Mouse (Mus musculus): Measurements from ENCODE around the gene St5. TPM values are rescaled to one million over a fixed set of nuclear protein-coding genes. Genes with fewer than 3 reads are reported as not detected.

Gene St5
- polyA plus RNA-seq, 1 experiment from 2014 or later: 10.9 TPM

DNA sequence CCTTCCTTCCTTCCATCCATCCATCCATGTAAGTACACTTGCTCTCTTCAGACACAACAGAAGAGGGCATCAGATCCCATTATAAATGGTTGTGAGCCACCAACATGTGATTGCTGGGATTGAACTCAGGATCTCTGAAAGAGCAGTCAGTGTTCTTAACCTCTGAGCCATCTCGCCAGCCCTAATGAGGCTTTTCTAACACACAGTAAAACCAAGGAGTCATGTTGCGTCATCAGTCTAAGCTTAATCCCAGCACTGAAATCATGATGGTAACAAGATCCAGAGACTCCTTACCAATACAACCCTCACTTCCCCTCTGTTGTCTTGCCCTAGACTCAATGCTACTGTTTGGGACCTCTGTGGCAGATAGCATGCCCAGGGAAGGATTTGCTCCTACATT lies 157.2 kb downstream of the St5 start:
- Histone ChIP-seq H3K36me3 (ENCODE audit: control insufficient read depth, insufficient read depth) (no peaks in the 10 kb centered on the region), H3K27ac (ENCODE audit: low read length) (no peak overlapping the region), H3K27me3 (replicated peaks; ENCODE audit: control insufficient read depth, insufficient read depth, low read length) (no peaks in the 10 kb centered on the region), H3K9ac (replicated peaks; ENCODE audit: low read depth, low read length) (no peak overlapping the region), H3K4me3 (replicated peaks; ENCODE audit: low read length) (no peak overlapping the region), H3K4me2 (ENCODE audit: low read length) (no peak overlapping the region), H3K9me3 (ENCODE audit: control insufficient read depth, low read length) (no peaks in the 10 kb centered on the region), H3K4me1 (replicated peaks; ENCODE audit: control insufficient read depth, insufficient read depth, low read length) (no peaks in the 10 kb centered on the region)
- ATAC-seq: no peak
- 93% methylated on average over 2 of the region's 2 CpGs for WGBS

DNA sequence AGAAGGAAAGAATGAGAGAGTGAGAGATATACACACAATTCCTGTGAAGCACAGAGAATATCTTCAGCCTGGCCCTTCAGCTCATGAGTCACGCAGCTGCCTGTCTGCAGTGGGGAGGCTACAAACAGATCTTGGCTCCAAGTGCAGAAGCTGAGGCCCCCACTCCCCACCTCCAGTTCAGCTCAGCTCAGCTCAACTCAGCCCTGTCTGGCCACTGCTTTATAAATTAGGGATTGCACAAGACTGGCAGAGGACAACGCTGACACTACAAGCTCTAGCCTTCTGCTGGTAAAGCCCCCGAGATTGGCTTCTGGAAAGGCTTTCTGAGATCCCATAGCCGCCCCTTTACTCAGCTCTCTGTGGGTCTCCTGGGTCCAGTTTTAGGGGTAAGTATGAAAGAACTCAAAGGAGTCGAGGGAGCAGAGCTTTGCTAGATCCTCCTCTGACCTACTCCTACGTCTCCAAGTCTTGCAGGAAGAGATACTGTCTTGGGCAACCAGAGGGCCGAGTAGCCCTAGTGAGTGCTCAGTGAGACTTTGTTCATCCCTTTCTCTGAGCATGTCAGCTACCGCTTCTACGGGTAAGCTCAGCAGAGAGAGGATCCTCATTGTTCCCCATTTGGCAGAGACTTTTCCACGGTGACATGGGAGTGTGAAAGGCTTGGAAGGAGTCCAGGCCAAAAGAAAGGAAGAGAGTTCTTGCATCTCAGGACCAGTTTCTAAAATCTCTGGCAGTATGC lies 158.0 kb downstream of the St5 start:
- no peak for ATAC-seq
- Histone ChIP-seq H3K9ac (replicated peaks; ENCODE audit: low read depth, low read length) (no peak overlapping the region), H3K27me3 (replicated peaks; ENCODE audit: control insufficient read depth, insufficient read depth, low read length) (no peaks in the 10 kb centered on the region), H3K4me3 (replicated peaks; ENCODE audit: low read length) (no peak overlapping the region), H3K27ac (ENCODE audit: low read length) (no peak overlapping the region), H3K4me2 (ENCODE audit: low read length) (no peak overlapping the region), H3K9me3 (ENCODE audit: control insufficient read depth, low read length) (no peaks in the 10 kb centered on the region), H3K36me3 (ENCODE audit: control insufficient read depth, insufficient read depth) (no peaks in the 10 kb centered on the region), H3K4me1 (replicated peaks; ENCODE audit: control insufficient read depth, insufficient read depth, low read length) (no peaks in the 10 kb centered on the region)
- 64% methylated on average over 10 of the region's 10 CpGs for WGBS

DNA sequence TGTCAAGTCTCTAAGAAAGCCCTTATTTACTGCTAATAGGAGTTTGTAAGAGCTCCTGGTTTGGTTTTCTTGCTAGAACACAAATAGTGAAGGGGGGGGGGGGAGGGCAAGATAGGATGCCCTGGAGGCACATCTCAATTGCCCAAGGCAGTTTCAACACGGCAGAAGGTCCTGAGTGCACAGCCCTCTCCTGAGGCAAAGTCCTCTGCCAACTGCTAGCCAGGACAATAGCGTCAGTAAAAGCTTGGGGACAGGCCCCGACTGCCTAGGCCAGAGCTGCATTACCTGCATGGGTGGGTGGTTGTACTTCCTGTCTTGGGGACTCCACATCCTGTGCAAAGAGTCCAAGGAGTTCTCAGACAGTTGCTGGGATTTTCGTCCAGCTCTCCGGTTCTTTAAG lies 158.6 kb downstream of the St5 start:
- no peak for ATAC-seq
- H3K9ac ChIP-seq (replicated peaks; ENCODE audit: low read depth, low read length): no peak overlapping the region
- H3K4me2 ChIP-seq (ENCODE audit: low read length): no peak overlapping the region
- H3K27ac ChIP-seq (ENCODE audit: low read length): no peak overlapping the region
- no peaks in the 10 kb centered on the region for H3K9me3 ChIP-seq (ENCODE audit: control insufficient read depth, low read length)
- WGBS: 69% methylated on average over 5 of the region's 5 CpGs
- no peaks in the 10 kb centered on the region for H3K27me3 ChIP-seq (replicated peaks; ENCODE audit: control insufficient read depth, insufficient read depth, low read length)
- H3K36me3 ChIP-seq (ENCODE audit: control insufficient read depth, insufficient read depth): no peaks in the 10 kb centered on the region
- no peaks in the 10 kb centered on the region for H3K4me1 ChIP-seq (replicated peaks; ENCODE audit: control insufficient read depth, insufficient read depth, low read length)
- no peak overlapping the region for H3K4me3 ChIP-seq (replicated peaks; ENCODE audit: low read length)

DNA sequence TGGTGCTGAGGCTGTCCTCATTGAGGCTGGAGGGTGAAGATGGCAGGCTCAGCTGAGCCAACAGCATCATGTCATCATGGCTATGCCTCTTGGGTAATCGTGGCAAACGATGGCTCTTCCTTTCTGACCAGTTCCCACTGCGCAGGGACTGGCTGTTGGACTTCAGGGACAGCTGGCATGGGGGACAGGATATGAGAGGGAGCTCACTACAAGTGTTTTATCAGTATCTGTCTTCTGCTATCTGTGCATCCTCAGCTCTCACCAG lies 161.1 kb downstream of the St5 start:
- no peak overlapping the region for H3K4me2 ChIP-seq (ENCODE audit: low read length)
- no peak overlapping the region for H3K27ac ChIP-seq (ENCODE audit: low read length)
- no peak for ATAC-seq
- H3K36me3 ChIP-seq (ENCODE audit: control insufficient read depth, insufficient read depth): no peaks in the 10 kb centered on the region
- no peak overlapping the region for H3K4me3 ChIP-seq (replicated peaks; ENCODE audit: low read length)
- no peaks in the 10 kb centered on the region for H3K4me1 ChIP-seq (replicated peaks; ENCODE audit: control insufficient read depth, insufficient read depth, low read length)
- H3K9ac ChIP-seq (replicated peaks; ENCODE audit: low read depth, low read length): no peak overlapping the region
- 87% methylated on average over 3 of the region's 3 CpGs for WGBS
- H3K9me3 ChIP-seq (ENCODE audit: control insufficient read depth, low read length): no peaks in the 10 kb centered on the region
- no peaks in the 10 kb centered on the region for H3K27me3 ChIP-seq (replicated peaks; ENCODE audit: control insufficient read depth, insufficient read depth, low read length)

DNA sequence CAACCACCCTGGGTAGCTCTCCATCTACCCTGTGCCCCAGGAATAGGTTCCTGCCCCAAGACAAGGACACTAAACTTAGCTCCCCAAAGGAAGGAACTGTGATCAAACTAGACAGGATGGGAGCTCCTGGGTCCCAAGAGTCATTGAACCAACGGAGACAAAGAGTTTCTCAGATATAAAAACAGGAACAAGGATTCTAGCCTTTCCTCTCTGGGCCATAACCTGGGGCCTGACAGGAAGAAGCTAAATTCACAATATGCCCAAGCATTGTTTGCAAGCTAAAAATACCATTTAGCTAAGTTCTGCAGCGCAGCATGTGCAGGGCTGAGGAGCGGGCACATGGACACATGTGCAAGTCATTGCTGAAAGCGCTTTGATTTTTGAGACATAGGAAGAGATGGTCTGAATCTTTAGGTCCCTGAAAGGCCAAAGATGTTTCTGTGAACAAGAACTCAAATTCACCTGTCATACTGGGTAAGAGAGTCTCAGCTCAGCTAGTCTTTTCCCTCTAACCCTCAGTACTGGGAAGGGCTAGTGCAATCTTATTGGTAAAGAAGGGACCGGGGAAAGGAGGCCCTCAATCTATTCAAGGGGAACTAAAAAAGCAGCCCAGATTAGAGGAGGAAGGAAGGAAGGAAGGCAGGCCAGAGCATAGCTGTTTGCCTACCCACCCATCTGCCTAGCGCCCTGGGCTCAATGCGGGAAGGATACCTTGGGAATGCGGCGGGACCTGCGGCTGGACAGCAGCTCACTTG lies 161.6 kb downstream of the St5 start:
- 94% methylated on average over 10 of the region's 10 CpGs for WGBS
- H3K27me3 ChIP-seq (replicated peaks; ENCODE audit: control insufficient read depth, insufficient read depth, low read length): no peaks in the 10 kb centered on the region
- no peak overlapping the region for H3K4me2 ChIP-seq (ENCODE audit: low read length)
- no peak for ATAC-seq
- no peaks in the 10 kb centered on the region for H3K36me3 ChIP-seq (ENCODE audit: control insufficient read depth, insufficient read depth)
- no peak overlapping the region for H3K4me3 ChIP-seq (replicated peaks; ENCODE audit: low read length)
- H3K4me1 ChIP-seq (replicated peaks; ENCODE audit: control insufficient read depth, insufficient read depth, low read length): peaks cover under 1% of the 10 kb centered on the region
- H3K9ac ChIP-seq (replicated peaks; ENCODE audit: low read depth, low read length): no peak overlapping the region
- H3K27ac ChIP-seq (ENCODE audit: low read length): no peak overlapping the region
- H3K9me3 ChIP-seq (ENCODE audit: control insufficient read depth, low read length): no peaks in the 10 kb centered on the region

DNA sequence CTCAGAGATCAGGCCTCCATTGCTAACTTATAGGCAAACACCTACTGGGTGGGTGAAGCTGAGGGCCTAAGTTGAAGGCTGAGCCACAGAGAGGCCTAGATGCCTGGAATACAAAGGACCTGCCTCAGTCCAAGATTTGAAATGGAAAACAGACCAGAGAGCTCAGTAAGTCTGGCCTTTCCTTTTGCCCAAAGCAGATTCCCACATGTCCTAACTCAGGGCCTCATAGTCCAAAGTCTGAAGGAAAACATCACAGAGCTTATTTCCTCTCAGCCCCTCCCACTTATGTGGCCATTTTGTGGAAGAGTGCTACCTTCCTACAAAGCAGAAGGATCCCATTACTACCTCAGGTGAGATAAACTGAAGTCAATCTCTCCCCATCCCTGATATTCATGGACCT lies 162.5 kb downstream of the St5 start:
- Histone ChIP-seq H3K4me3 (replicated peaks; ENCODE audit: low read length) (no peak overlapping the region), H3K36me3 (ENCODE audit: control insufficient read depth, insufficient read depth) (no peaks in the 10 kb centered on the region), H3K9me3 (ENCODE audit: control insufficient read depth, low read length) (no peaks in the 10 kb centered on the region), H3K4me1 (replicated peaks; ENCODE audit: control insufficient read depth, insufficient read depth, low read length) (peaks cover 8% of the 10 kb centered on the region), H3K9ac (replicated peaks; ENCODE audit: low read depth, low read length) (no peak overlapping the region), H3K4me2 (ENCODE audit: low read length) (no peak overlapping the region), H3K27me3 (replicated peaks; ENCODE audit: control insufficient read depth, insufficient read depth, low read length) (no peaks in the 10 kb centered on the region), H3K27ac (ENCODE audit: low read length) (no peak overlapping the region)
- ATAC-seq: no peak

DNA sequence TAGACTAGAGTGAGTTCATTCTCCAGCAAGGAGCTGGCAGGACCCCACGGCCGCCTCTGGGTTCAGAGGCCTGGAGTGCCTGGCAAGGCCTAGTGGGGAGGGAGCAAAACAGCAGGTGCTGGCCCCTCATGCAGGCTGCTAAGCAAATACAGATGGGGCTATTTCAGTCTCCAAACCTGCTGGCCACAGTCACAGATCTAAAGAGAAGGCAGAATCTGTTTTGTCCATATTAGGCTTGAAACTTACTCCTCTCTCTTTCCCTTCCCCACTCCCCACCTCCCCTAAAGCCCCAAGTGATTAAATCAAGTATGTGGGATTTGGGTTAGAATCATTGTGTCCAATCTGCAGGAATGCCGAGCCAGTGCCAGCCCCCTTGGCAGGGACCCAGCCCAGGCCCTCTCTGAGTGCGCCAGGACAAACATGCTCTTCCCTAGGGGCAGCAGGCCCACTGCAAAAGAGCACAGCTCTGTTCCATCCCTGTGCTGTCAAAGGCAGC lies 166.9 kb downstream of the St5 start:
- no peaks in the 10 kb centered on the region for H3K36me3 ChIP-seq (ENCODE audit: control insufficient read depth, insufficient read depth)
- H3K9me3 ChIP-seq (ENCODE audit: control insufficient read depth, low read length): no peaks in the 10 kb centered on the region
- H3K27ac ChIP-seq (ENCODE audit: low read length): peak overlapping the region; percentile 46
- H3K9ac ChIP-seq (replicated peaks; ENCODE audit: low read depth, low read length): no peak overlapping the region
- peak; percentile 92 for ATAC-seq
- no peak overlapping the region for H3K4me2 ChIP-seq (ENCODE audit: low read length)
- H3K4me1 ChIP-seq (replicated peaks; ENCODE audit: control insufficient read depth, insufficient read depth, low read length): peaks cover 8% of the 10 kb centered on the region
- no peak overlapping the region for H3K4me3 ChIP-seq (replicated peaks; ENCODE audit: low read length)
- H3K27me3 ChIP-seq (replicated peaks; ENCODE audit: control insufficient read depth, insufficient read depth, low read length): no peaks in the 10 kb centered on the region
- WGBS: 14% methylated on average over 4 of the region's 4 CpGs

DNA sequence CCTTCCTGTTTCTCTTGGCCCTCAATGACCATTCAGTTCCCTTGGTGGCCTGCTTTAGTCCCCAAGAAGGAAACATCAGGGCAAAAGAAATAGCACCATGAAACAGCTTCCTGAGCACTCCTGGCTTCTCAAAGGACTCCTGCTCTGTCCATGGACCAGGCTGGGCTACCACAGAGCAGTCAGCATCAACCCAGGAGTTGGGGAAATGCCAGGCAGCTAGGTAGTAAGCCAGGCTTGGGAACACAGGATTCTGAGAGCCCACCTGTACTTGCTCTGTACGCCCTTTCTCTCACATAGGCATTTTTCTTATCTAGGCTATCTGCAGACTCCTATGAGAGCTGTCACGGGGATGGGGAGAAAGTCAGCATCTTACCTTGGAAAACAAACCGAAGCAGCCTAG lies 168.5 kb downstream of the St5 start:
- ATAC-seq: no peak
- no peak overlapping the region for H3K27ac ChIP-seq (ENCODE audit: low read length)
- no peak overlapping the region for H3K9ac ChIP-seq (replicated peaks; ENCODE audit: low read depth, low read length)
- peaks cover 8% of the 10 kb centered on the region for H3K4me1 ChIP-seq (replicated peaks; ENCODE audit: control insufficient read depth, insufficient read depth, low read length)
- H3K9me3 ChIP-seq (ENCODE audit: control insufficient read depth, low read length): no peaks in the 10 kb centered on the region
- H3K27me3 ChIP-seq (replicated peaks; ENCODE audit: control insufficient read depth, insufficient read depth, low read length): no peaks in the 10 kb centered on the region
- H3K4me3 ChIP-seq (replicated peaks; ENCODE audit: low read length): no peak overlapping the region
- H3K4me2 ChIP-seq (ENCODE audit: low read length): no peak overlapping the region
- WGBS: 96% methylated on average over 3 of the region's 3 CpGs
- no peaks in the 10 kb centered on the region for H3K36me3 ChIP-seq (ENCODE audit: control insufficient read depth, insufficient read depth)

DNA sequence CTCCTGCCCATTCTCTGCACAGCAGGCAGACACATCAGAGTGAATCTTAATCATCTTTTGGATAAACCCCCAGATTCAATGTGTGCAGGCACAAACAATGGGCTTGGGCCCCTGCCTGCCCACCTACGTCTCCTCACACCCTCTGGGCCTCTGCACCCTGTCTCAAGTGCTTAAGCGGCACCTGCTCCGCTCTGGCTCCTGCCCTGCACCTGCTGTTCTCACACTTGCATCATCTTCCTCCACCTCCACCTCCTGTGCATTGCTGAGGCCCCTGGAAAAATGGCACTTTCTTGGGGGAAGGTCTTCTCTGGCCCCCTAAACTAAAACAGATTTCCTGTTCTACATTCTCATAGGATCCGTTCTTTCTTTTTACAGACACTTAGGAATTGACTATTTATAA lies 169.5 kb downstream of the St5 start:
- H3K9ac ChIP-seq (replicated peaks; ENCODE audit: low read depth, low read length): no peak overlapping the region
- H3K4me3 ChIP-seq (replicated peaks; ENCODE audit: low read length): no peak overlapping the region
- H3K4me2 ChIP-seq (ENCODE audit: low read length): no peak overlapping the region
- ATAC-seq: no peak
- H3K27me3 ChIP-seq (replicated peaks; ENCODE audit: control insufficient read depth, insufficient read depth, low read length): no peaks in the 10 kb centered on the region
- no peak overlapping the region for H3K27ac ChIP-seq (ENCODE audit: low read length)
- H3K9me3 ChIP-seq (ENCODE audit: control insufficient read depth, low read length): no peaks in the 10 kb centered on the region
- WGBS: 68% methylated on average over 4 of the region's 4 CpGs
- H3K36me3 ChIP-seq (ENCODE audit: control insufficient read depth, insufficient read depth): no peaks in the 10 kb centered on the region
- H3K4me1 ChIP-seq (replicated peaks; ENCODE audit: control insufficient read depth, insufficient read depth, low read length): peaks cover 8% of the 10 kb centered on the region

Data from forebrain, embryonic 16.5 days (tissue).